Mouse (Mus musculus) intestine, embryonic 16.5 days (tissue): ENCODE results near the gene Grik1. TPM values are rescaled to one million over a fixed set of nuclear protein-coding genes. Genes with fewer than 3 reads are reported as not detected.

Experiments used
- ATAC-seq: fragments of 200-750 bp; cut with Nextera tagmentation; 2 replicates; pipeline ENCODE4 v1.8.0; 2017; ENCODE audit warnings: moderate TSS enrichment, moderate library complexity
- H3K27ac ChIP-seq: fragments of 300-500 bp; sonication (generic); 2 replicates; pipeline ENCODE4 v1.5.1; 2014; ENCODE audit warnings: mild to moderate bottlenecking, low read length
- H3K27me3 ChIP-seq: fragments of 300-500 bp; sonication (generic); replicated peaks from 2 replicates; pipeline ENCODE4 v1.6.1; 2014; ENCODE audit warnings: low read length, control low read depth, mixed read lengths; ENCODE audit not compliant: control insufficient read depth, insufficient read depth
- H3K36me3 ChIP-seq: fragments of 300-500 bp; sonication (generic); 2 replicates; pipeline ENCODE4 v1.6.1; 2014; ENCODE audit warnings: low read length, control low read depth; ENCODE audit not compliant: control insufficient read depth, insufficient read depth
- H3K4me1 ChIP-seq: fragments of 300-500 bp; sonication (generic); 2 replicates; pipeline ENCODE4 v1.6.1; 2014; ENCODE audit warnings: low read length, control low read depth, mixed read lengths; ENCODE audit not compliant: control insufficient read depth, insufficient read depth
- H3K4me2 ChIP-seq: fragments of 300-500 bp; sonication (generic); 2 replicates; pipeline ENCODE4 v1.6.1; 2014; ENCODE audit warnings: low read depth, low read length, control low read depth
- H3K4me3 ChIP-seq: fragments of 300-500 bp; sonication (generic); 2 replicates; pipeline ENCODE4 v1.5.1; 2014; ENCODE audit warnings: mild to moderate bottlenecking, low read length
- H3K9ac ChIP-seq: fragments of 300-500 bp; sonication (generic); 2 replicates; pipeline ENCODE4 v1.6.1; 2014; ENCODE audit warnings: low read depth, low read length
- H3K9me3 ChIP-seq: fragments of 300-500 bp; sonication (generic); 2 replicates; pipeline ENCODE4 v1.6.1; 2016; ENCODE audit warnings: low read length, control low read depth; ENCODE audit not compliant: control insufficient read depth
- WGBS: fragments of 180-500 bp; shearing (Covaris S2); extraction: QIAGEN DNeasy Blood & Tissue Kit; methylation state at CpG from one replicate; pipeline ENCODE4 v1.1.7; 2014; 5-methylcytosine and 5-hydroxymethylcytosine counted together
- polyA plus RNA-seq: library from polyadenylated mRNA; unstranded; fragments of >200 nt; fragmentation: Nextera tagmentation; extraction: Ambion mirVana; gene quantifications from 2 replicates; pipeline ENCODE4 v1.2.1, GENCODE M21; 2015

Gene Grik1
- polyA plus RNA-seq, 1 experiment from 2014 or later = 1.0 TPM

- Histone ChIP-seq H3K9me3 (no peaks in the 10 kb centered on the region), H3K27ac (no peak overlapping the region), H3K4me1 (no peaks in the 10 kb centered on the region), H3K4me2 (no peak overlapping the region), H3K9ac (no peak overlapping the region), H3K36me3 (no peaks in the 10 kb centered on the region), H3K27me3 (no peaks in the 10 kb centered on the region), H3K4me3 (no peak overlapping the region)
- no peak for ATAC-seq
- WGBS = 74% methylated on average over 8 of the region's 8 CpGs
Measured at GRCm38 (mm10) chr16:88112551-88113138, 177.4 kb downstream of the Grik1 start.

GRCm38 (mm10) chr16:88111459-88111858 lies 178.6 kb downstream of the Grik1 start:
- no peaks in the 10 kb centered on the region for H3K36me3 ChIP-seq
- H3K9me3 ChIP-seq = no peaks in the 10 kb centered on the region
- H3K4me1 ChIP-seq = no peaks in the 10 kb centered on the region
- WGBS = 52% methylated on average over 3 of the region's 3 CpGs
- H3K9ac ChIP-seq = no peak overlapping the region
- no peak overlapping the region for H3K4me3 ChIP-seq
- H3K4me2 ChIP-seq = no peak overlapping the region
- no peaks in the 10 kb centered on the region for H3K27me3 ChIP-seq
- no peak overlapping the region for H3K27ac ChIP-seq
- ATAC-seq = no peak

GRCm38 (mm10) chr16:88094206-88094789 lies 195.8 kb downstream of the Grik1 start:
- H3K27me3 ChIP-seq = no peaks in the 10 kb centered on the region
- H3K9ac ChIP-seq = no peak overlapping the region
- WGBS = 69% methylated on average over 5 of the region's 5 CpGs
- H3K27ac ChIP-seq = no peak overlapping the region
- ATAC-seq = no peak
- H3K36me3 ChIP-seq = no peaks in the 10 kb centered on the region
- no peaks in the 10 kb centered on the region for H3K9me3 ChIP-seq
- no peak overlapping the region for H3K4me3 ChIP-seq
- H3K4me2 ChIP-seq = no peak overlapping the region
- H3K4me1 ChIP-seq = no peaks in the 10 kb centered on the region

- H3K9ac ChIP-seq = no peak overlapping the region
- 66% methylated on average over 7 of the region's 7 CpGs for WGBS
Measured at GRCm38 (mm10) chr16:88087280-88087679, 202.8 kb downstream of the Grik1 start.

GRCm38 (mm10) chr16:88074716-88075115 lies 215.3 kb downstream of the Grik1 start:
- 71% methylated on average over 5 of the region's 5 CpGs for WGBS
- Histone ChIP-seq H3K4me2 (no peak overlapping the region), H3K36me3 (no peaks in the 10 kb centered on the region), H3K27ac (no peak overlapping the region), H3K4me3 (no peak overlapping the region), H3K27me3 (no peaks in the 10 kb centered on the region), H3K9ac (no peak overlapping the region), H3K4me1 (no peaks in the 10 kb centered on the region), H3K9me3 (no peaks in the 10 kb centered on the region)
- ATAC-seq = no peak

More at GRCm38 (mm10) chr16:88087280-88087679, 202.8 kb downstream of the Grik1 start:
- H3K9me3 ChIP-seq = no peaks in the 10 kb centered on the region
- ATAC-seq = no peak
- H3K27ac ChIP-seq = no peak overlapping the region
- no peaks in the 10 kb centered on the region for H3K36me3 ChIP-seq
- H3K4me1 ChIP-seq = no peaks in the 10 kb centered on the region
- H3K4me2 ChIP-seq = no peak overlapping the region
- H3K27me3 ChIP-seq = no peaks in the 10 kb centered on the region
- no peak overlapping the region for H3K4me3 ChIP-seq

GRCm38 (mm10) chr16:88060936-88061335 lies 229.1 kb downstream of the Grik1 start:
- H3K9ac ChIP-seq = no peak overlapping the region
- no peak for ATAC-seq
- WGBS = 83% methylated on average over 3 of the region's 3 CpGs
- H3K4me2 ChIP-seq = no peak overlapping the region
- no peaks in the 10 kb centered on the region for H3K4me1 ChIP-seq
- H3K36me3 ChIP-seq = no peaks in the 10 kb centered on the region
- H3K4me3 ChIP-seq = no peak overlapping the region
- H3K27me3 ChIP-seq = no peaks in the 10 kb centered on the region
- no peaks in the 10 kb centered on the region for H3K9me3 ChIP-seq
- no peak overlapping the region for H3K27ac ChIP-seq

- no peaks in the 10 kb centered on the region for H3K36me3 ChIP-seq
- H3K4me1 ChIP-seq = no peaks in the 10 kb centered on the region
- H3K4me3 ChIP-seq = no peak overlapping the region
- H3K9me3 ChIP-seq = no peaks in the 10 kb centered on the region
- no peak overlapping the region for H3K9ac ChIP-seq
- no peaks in the 10 kb centered on the region for H3K27me3 ChIP-seq
- 90% methylated on average over 10 of the region's 10 CpGs for WGBS
- no peak for ATAC-seq
- no peak overlapping the region for H3K4me2 ChIP-seq
- no peak overlapping the region for H3K27ac ChIP-seq
Measured at GRCm38 (mm10) chr16:88048121-88048520, 241.9 kb downstream of the Grik1 start.

- no peak overlapping the region for H3K4me3 ChIP-seq
- H3K36me3 ChIP-seq = no peaks in the 10 kb centered on the region
- H3K4me2 ChIP-seq = no peak overlapping the region
- H3K27me3 ChIP-seq = no peaks in the 10 kb centered on the region
- no peak for ATAC-seq
- no peaks in the 10 kb centered on the region for H3K4me1 ChIP-seq
- H3K9ac ChIP-seq = no peak overlapping the region
- 99% methylated on average over 4 of the region's 4 CpGs for WGBS
- H3K27ac ChIP-seq = no peak overlapping the region
- H3K9me3 ChIP-seq = no peaks in the 10 kb centered on the region
Measured at GRCm38 (mm10) chr16:88044321-88044720, 245.7 kb downstream of the Grik1 start.

- WGBS = 46% methylated on average over 6 of the region's 6 CpGs
- no peaks in the 10 kb centered on the region for H3K36me3 ChIP-seq
- no peaks in the 10 kb centered on the region for H3K4me1 ChIP-seq
Measured at GRCm38 (mm10) chr16:88042458-88042857, 247.6 kb downstream of the Grik1 start.

More at GRCm38 (mm10) chr16:88042458-88042857, 247.6 kb downstream of the Grik1 start:
- H3K9me3 ChIP-seq = no peaks in the 10 kb centered on the region
- no peak for ATAC-seq
- no peaks in the 10 kb centered on the region for H3K27me3 ChIP-seq
- H3K4me3 ChIP-seq = no peak overlapping the region
- H3K27ac ChIP-seq = no peak overlapping the region
- H3K4me2 ChIP-seq = no peak overlapping the region
- no peak overlapping the region for H3K9ac ChIP-seq
